Mouse (Mus musculus) heart, postnatal 0 days (tissue): ENCODE measurements at regions not wholly inside any gene's neighbourhood (a gene's known extent, or its start where the extent isn't known, plus 50 kb on each side); places are given as distances from the start of the nearest gene placed in this dataset.

Experiments
- ATAC-seq: fragments of 200-750 bp; cut with Nextera tagmentation; 2 replicates; pipeline ENCODE4 v1.8.0; 2017; ENCODE audit warnings: low read depth, moderate number of reproducible peaks, moderate library complexity; ENCODE audit not compliant: insufficient read depth
- DNase-seq: peaks from one replicate; pipeline ENCODE4 v3.0.0-alpha.2; 2016; ENCODE audit warnings: low spot score
- H3K27ac ChIP-seq: fragments of 300-500 bp; sonication (generic); 2 replicates; pipeline ENCODE4 v1.5.1; 2014; ENCODE audit warnings: low read depth, mild to moderate bottlenecking
- H3K27me3 ChIP-seq: fragments of 300-500 bp; sonication (generic); 2 replicates; pipeline ENCODE4 v1.6.1; 2014; ENCODE audit warnings: low read length, mixed read lengths; ENCODE audit not compliant: control insufficient read depth, insufficient read depth
- H3K36me3 ChIP-seq: fragments of 300-500 bp; sonication (generic); replicated peaks from 2 replicates; pipeline ENCODE4 v1.6.1; 2014; ENCODE audit warnings: low read length, mixed read lengths; ENCODE audit not compliant: control insufficient read depth, insufficient read depth
- H3K4me1 ChIP-seq: fragments of 300-500 bp; sonication (generic); 2 replicates; pipeline ENCODE4 v1.6.1; 2014; ENCODE audit warnings: antibody characterized with exemption; ENCODE audit not compliant: control insufficient read depth, insufficient read depth
- H3K4me2 ChIP-seq: fragments of 300-500 bp; sonication (generic); 2 replicates; pipeline ENCODE4 v1.6.1; 2014; ENCODE audit warnings: low read depth, mild to moderate bottlenecking, low read length, moderate library complexity
- H3K4me3 ChIP-seq: fragments of 300-500 bp; sonication (generic); 2 replicates; pipeline ENCODE4 v1.5.1; 2014; ENCODE audit warnings: low read depth, low read length
- H3K9ac ChIP-seq: fragments of 300-500 bp; sonication (generic); replicated peaks from 2 replicates; pipeline ENCODE4 v1.6.1; 2014; ENCODE audit warnings: low read depth, low read length, mixed read lengths
- H3K9me3 ChIP-seq: fragments of 300-500 bp; sonication (generic); replicated peaks from 2 replicates; pipeline ENCODE4 v1.6.1; 2016; ENCODE audit warnings: low read length; ENCODE audit not compliant: control insufficient read depth
- CTCF ChIP-seq: IDR thresholded peaks from 2 replicates; pipeline ENCODE4 v1.5.1; 2016; ENCODE audit warnings: antibody characterized with exemption, control low read depth, low read depth
- EP300 ChIP-seq: IDR thresholded peaks from 2 replicates; pipeline ENCODE4 v1.6.1; 2016; ENCODE audit warnings: antibody characterized with exemption, low read depth
- WGBS: fragments of 180-500 bp; shearing (Covaris S2); extraction: QIAGEN DNeasy Blood & Tissue Kit; methylation state at CpG from one replicate; pipeline ENCODE4 v1.1.7; 2014; 5-methylcytosine and 5-hydroxymethylcytosine counted together

GRCm38 (mm10) chr12:106702958-106703357, 692.9 kb downstream of the Vrk1 start:
- Histone ChIP-seq H3K4me2 (no peak overlapping the region), H3K4me3 (no peak overlapping the region), H3K36me3 (no peaks in the 10 kb centered on the region), H3K27me3 (no peaks in the 10 kb centered on the region), H3K9ac (no peak overlapping the region), H3K27ac (no peak overlapping the region), H3K4me1 (no peaks in the 10 kb centered on the region), H3K9me3 (no peaks in the 10 kb centered on the region)
- DNase-seq (no peak), ATAC-seq (no peak)
- WGBS: 93% methylated on average over 5 of the region's 5 CpGs
- TF ChIP-seq EP300 (no peak), CTCF (no peak)

DNA sequence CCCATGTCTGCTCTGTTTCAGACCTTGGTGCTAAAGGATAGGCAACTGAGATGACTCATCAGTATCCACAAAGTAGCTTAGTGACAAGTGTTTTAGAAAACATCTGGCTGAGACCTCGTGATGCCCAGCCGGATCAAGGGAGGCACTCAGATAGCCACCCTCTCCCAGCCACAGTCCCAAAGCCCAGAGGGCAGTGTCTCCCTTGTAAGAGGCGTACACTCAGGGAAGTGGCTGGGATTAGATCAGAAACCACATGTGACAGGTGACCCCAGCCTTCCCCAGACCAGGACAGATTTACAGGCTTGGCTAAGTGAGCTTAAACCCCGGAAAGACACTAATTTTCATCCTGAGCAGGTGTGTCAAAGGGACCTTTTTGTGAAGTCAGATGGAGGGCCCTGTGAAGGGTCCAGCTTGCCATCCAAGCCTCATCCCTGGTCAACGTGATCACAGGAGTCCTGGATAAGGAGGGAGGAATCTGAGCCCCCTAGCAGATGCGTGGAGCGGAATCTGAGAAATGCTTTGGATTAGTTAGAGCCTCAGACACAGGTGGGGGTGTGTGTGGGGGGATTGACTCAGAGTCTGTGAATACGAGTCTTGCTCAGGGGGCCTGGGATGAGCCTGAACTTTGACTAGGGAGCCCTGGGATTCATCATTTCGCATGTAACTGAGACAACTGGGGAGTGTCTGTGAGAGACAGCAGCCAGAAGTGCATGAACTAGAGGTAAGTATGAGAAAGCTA, 711.4 kb downstream of the Vrk1 start:
- H3K9ac ChIP-seq: no peak overlapping the region
- 42% methylated on average over 9 of the region's 9 CpGs for WGBS
- H3K9me3 ChIP-seq: no peaks in the 10 kb centered on the region
- no peaks in the 10 kb centered on the region for H3K27me3 ChIP-seq
- H3K4me3 ChIP-seq: no peak overlapping the region
- DNase-seq (no peak), ATAC-seq (no peak)
- no peaks in the 10 kb centered on the region for H3K4me1 ChIP-seq
- no peak for TF ChIP-seq EP300
- no peak for TF ChIP-seq CTCF
- H3K27ac ChIP-seq: no peak overlapping the region
- no peak overlapping the region for H3K4me2 ChIP-seq
- no peaks in the 10 kb centered on the region for H3K36me3 ChIP-seq

DNA sequence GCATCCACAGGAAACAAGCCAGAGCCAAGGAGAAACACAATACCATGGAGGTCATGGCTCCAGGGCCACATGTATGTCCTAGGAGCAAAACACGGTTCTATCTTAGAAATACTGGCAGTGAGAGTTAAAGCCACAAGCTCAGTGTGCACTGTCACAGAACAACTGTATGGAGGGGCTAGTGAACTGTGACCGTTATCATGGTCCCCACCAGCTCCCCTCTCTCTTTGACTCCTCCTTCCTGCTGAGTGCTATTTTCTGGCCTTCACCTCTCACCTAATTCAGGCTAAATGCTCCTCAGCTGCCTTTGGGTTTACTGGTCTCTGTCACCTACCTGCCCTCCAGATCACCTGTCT, 712.0 kb downstream of the Vrk1 start:
- no peaks in the 10 kb centered on the region for H3K27me3 ChIP-seq
- H3K9ac ChIP-seq: no peak overlapping the region
- H3K4me3 ChIP-seq: no peak overlapping the region
- no peak overlapping the region for H3K27ac ChIP-seq
- no peaks in the 10 kb centered on the region for H3K4me1 ChIP-seq
- no peaks in the 10 kb centered on the region for H3K36me3 ChIP-seq
- H3K4me2 ChIP-seq: no peak overlapping the region
- no peaks in the 10 kb centered on the region for H3K9me3 ChIP-seq
- no peak for ATAC-seq
- WGBS: 50% methylated on average over 2 of the region's 2 CpGs
- no peak for TF ChIP-seq CTCF
- no peak for TF ChIP-seq EP300
- DNase-seq: no peak

- H3K9ac ChIP-seq: no peak overlapping the region
- H3K27ac ChIP-seq: no peak overlapping the region
- no peaks in the 10 kb centered on the region for H3K9me3 ChIP-seq
- no peaks in the 10 kb centered on the region for H3K27me3 ChIP-seq
- DNase-seq (no peak), ATAC-seq (no peak)
- TF ChIP-seq EP300 (no peak), CTCF (no peak)
- no peak overlapping the region for H3K4me3 ChIP-seq
- no peaks in the 10 kb centered on the region for H3K36me3 ChIP-seq
- H3K4me1 ChIP-seq: no peaks in the 10 kb centered on the region
- WGBS: 91% methylated on average over 4 of the region's 4 CpGs
- H3K4me2 ChIP-seq: no peak overlapping the region
Observed at GRCm38 (mm10) chr12:106722761-106723160, 712.7 kb downstream of the Vrk1 start.

DNA sequence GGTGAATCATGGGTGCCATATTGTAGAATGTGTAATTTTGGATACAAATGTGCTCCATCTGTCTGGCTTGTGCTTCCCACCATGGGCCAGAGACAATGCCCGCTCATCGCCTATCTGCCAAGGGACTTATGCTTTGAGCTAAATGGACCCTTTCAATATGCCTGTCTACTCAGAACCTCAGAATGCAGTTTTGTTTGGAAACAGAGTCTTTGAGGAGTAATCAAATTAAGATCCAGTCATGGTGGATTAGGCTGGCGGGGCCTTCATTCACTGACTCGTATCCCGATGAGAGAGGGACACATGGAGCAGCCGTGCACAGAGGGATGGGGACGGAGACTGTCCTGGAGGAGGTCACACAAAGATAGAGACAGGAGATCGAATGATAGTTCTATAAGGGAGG, 716.9 kb downstream of the Vrk1 start:
- no peak overlapping the region for H3K9ac ChIP-seq
- ATAC-seq (no peak), DNase-seq (no peak)
- no peak overlapping the region for H3K4me2 ChIP-seq
- TF ChIP-seq EP300: no peak
- no peak for TF ChIP-seq CTCF
- H3K4me1 ChIP-seq: no peaks in the 10 kb centered on the region
- no peak overlapping the region for H3K27ac ChIP-seq
- 79% methylated on average over 8 of the region's 8 CpGs for WGBS
- H3K9me3 ChIP-seq: no peaks in the 10 kb centered on the region
- H3K27me3 ChIP-seq: no peaks in the 10 kb centered on the region
- no peaks in the 10 kb centered on the region for H3K36me3 ChIP-seq
- H3K4me3 ChIP-seq: no peak overlapping the region

GRCm38 (mm10) chr12:106727486-106727885, 717.5 kb downstream of the Vrk1 start:
- Histone ChIP-seq H3K27ac (no peak overlapping the region), H3K4me2 (no peak overlapping the region), H3K27me3 (no peaks in the 10 kb centered on the region), H3K36me3 (no peaks in the 10 kb centered on the region), H3K9ac (no peak overlapping the region), H3K9me3 (no peaks in the 10 kb centered on the region), H3K4me3 (no peak overlapping the region), H3K4me1 (no peaks in the 10 kb centered on the region)
- 75% methylated on average over 3 of the region's 3 CpGs for WGBS
- DNase-seq: no peak
- TF ChIP-seq EP300 (no peak), CTCF (no peak)
- ATAC-seq: no peak
